Comparison of ENCODE assay signal across 8 mouse cellular contexts in the genomic region with DNA sequence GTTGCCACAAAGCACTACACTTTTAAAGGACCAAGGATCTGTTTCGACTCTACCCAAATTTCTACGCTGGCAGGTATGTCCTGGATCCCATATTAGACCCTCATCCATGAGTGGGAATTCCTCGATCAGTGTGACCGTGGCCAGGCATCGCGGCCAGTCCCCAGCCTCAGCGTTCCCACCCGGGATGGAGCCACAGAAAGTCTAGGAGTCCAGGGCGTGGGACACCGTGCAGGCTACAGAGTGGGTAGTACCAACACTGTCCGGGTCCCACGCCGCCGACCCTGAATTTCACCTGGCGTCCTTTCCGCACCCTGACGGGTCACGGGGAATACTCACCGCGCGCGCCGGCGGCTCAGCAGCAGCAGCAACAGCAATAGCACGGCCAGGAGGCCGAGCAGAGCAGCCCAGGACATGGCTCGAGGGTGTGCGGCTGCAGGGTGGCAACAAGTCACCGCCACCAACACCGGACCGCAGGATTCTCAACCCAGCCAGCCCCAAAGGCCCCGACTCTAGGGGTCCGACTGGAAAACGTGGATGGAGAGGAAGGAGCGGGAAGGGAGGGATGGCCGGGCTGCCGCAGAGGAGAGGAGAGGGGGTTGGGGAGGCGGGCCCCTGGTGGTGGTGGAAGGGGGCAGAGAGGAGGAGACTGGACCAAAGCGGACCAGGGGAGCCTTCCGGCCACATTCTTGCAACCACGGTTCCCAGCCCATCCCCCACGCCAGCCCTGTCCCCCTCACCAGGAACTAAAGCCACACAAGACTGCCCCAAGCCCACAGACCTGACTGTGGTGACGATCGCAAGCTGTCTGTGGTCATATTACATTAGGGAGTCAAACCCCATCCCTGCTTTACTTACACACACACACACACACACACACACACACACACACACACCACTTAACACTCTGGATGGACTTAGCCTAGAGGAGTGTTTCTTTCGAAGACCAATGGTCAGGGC. TPM values are rescaled to one million over a fixed set of nuclear protein-coding genes. Genes with fewer than 3 reads are reported as not detected.
DNase-seq lines count a peak whose midpoint lies in the region; ATAC-seq and TF ChIP-seq lines count a peak whose summit lies in the region.

A gene (minus strand): TSS at position 597 of the 957 bp plus-strand sequence.

- intact Hi-C loops in left cerebral cortex, adult 2 months (cut with DNase I), result no loop called here
- intact Hi-C loops in heart, postnatal 10 days (cut with DNase I), result no loop called here

- H3K27me3 ChIP-seq in embryonic facial prominence, embryonic 13.5 days, result peaks cover 39% of the 10 kb centered on the region
- H3K27me3 ChIP-seq in liver, embryonic 12.5 days (replicated peaks), result peaks cover 48% of the 10 kb centered on the region
- peaks cover 19% of the 10 kb centered on the region for H3K27me3 ChIP-seq in neural tube, embryonic 15.5 days (replicated peaks)

- WGBS in embryonic facial prominence, embryonic 13.5 days, result 2% methylated on average over 45 of the region's 45 CpGs
- 5% methylated on average over 44 of the region's 45 CpGs for WGBS in liver, embryonic 12.5 days (ENCODE audit: insufficient replicate concordance)
- 3% methylated on average over 44 of the region's 45 CpGs for WGBS in neural tube, embryonic 15.5 days

- ATAC-seq in embryonic facial prominence, embryonic 13.5 days (ENCODE audit: insufficient number of reproducible peaks, insufficient read depth, low FRiP score, low TSS enrichment, low read depth), result peak; percentile 20; the same call in 1 of the 2 replicates
- no peak for ATAC-seq in liver, embryonic 12.5 days
- ATAC-seq in neural tube, embryonic 15.5 days (ENCODE audit: low FRiP score), result no peak

- H3K9me3 ChIP-seq in embryonic facial prominence, embryonic 13.5 days, result peaks cover 5% of the 10 kb centered on the region; the same call in 1 of the 2 replicates
- H3K9me3 ChIP-seq in liver, embryonic 12.5 days (replicated peaks), result peaks cover 5% of the 10 kb centered on the region
- no peaks in the 10 kb centered on the region for H3K9me3 ChIP-seq in neural tube, embryonic 15.5 days (replicated peaks)

- peaks cover 19% of the 10 kb centered on the region for H3K4me1 ChIP-seq in embryonic facial prominence, embryonic 13.5 days
- H3K4me1 ChIP-seq in liver, embryonic 12.5 days, result peaks cover 6% of the 10 kb centered on the region; the same call in 1 of the 2 replicates
- H3K4me1 ChIP-seq in neural tube, embryonic 15.5 days, result peaks cover 10% of the 10 kb centered on the region

- H3K4me3 ChIP-seq in left cerebral cortex, adult 2 months, result peak within 1 kb of the TSS; percentile 33
- peak within 1 kb of the TSS; percentile 51 for H3K4me3 ChIP-seq in embryonic facial prominence, embryonic 13.5 days
- peak within 1 kb of the TSS; percentile 37 for H3K4me3 ChIP-seq in liver, embryonic 12.5 days
- H3K4me3 ChIP-seq in neural tube, embryonic 15.5 days (replicated peaks), result peak within 1 kb of the TSS; percentile 41

- peak within 1 kb of the TSS; percentile 78 for H3K9ac ChIP-seq in embryonic facial prominence, embryonic 13.5 days
- 0 out of 2 replicates have a peak within 1 kb of the TSS, but pooled peaks have one; percentile 27 for H3K9ac ChIP-seq in liver, embryonic 12.5 days
- H3K9ac ChIP-seq in neural tube, embryonic 15.5 days (replicated peaks), result peak within 1 kb of the TSS; percentile 54

- H3K4me2 ChIP-seq in embryonic facial prominence, embryonic 13.5 days, result peak within 1 kb of the TSS; percentile 87
- H3K4me2 ChIP-seq in liver, embryonic 12.5 days, result peak within 1 kb of the TSS; percentile 54
- H3K4me2 ChIP-seq in neural tube, embryonic 15.5 days, result peak within 1 kb of the TSS; percentile 84

- no peak for TF ChIP-seq CTCF in left cerebral cortex, adult 2 months (IDR thresholded peaks at IDR 0.05)

- H3K36me3 ChIP-seq in embryonic facial prominence, embryonic 13.5 days, result no peaks in the 10 kb centered on the region
- H3K36me3 ChIP-seq in liver, embryonic 12.5 days, result no peaks in the 10 kb centered on the region
- no peaks in the 10 kb centered on the region for H3K36me3 ChIP-seq in neural tube, embryonic 15.5 days

- no peak within 1 kb of the TSS for H3K27ac ChIP-seq in left cerebral cortex, adult 2 months
- H3K27ac ChIP-seq in embryonic facial prominence, embryonic 13.5 days, result no peak within 1 kb of the TSS
- no peak within 1 kb of the TSS for H3K27ac ChIP-seq in liver, embryonic 12.5 days
- no peak within 1 kb of the TSS for H3K27ac ChIP-seq in neural tube, embryonic 15.5 days (replicated peaks)

- DNase-seq in left cerebral cortex, adult 2 months (ENCODE audit: extremely low spot score in 1 of 2, low spot score in 2 of 2), result no peak
- no peak for DNase-seq in left cerebral cortex, adult 11 months (ENCODE audit: low spot score)
- peak; percentile 60 to 65 for DNase-seq in heart, postnatal 10 days
- no peak for DNase-seq in thymus, postnatal 4 days
- no peak for DNase-seq in spleen, adult 12 weeks (ENCODE audit: low spot score)

RNA-seq across cellular contexts. Expression of the gene that starts here (rescaled TPM):
- 1 to 10 TPM; 1.4 to 1.8 TPM for total RNA-seq in left cerebral cortex, adult 2 months (2021)
- 9.0 and 9.2 TPM in 2 replicates for polyA plus RNA-seq in embryonic facial prominence, embryonic 13.5 days (2015; fragmentation: Nextera tagmentation; extraction: Ambion mirVana)
- 10 to 100 TPM; 35.8 to 39.7 TPM for total RNA-seq in heart, postnatal 10 days (2021)
- 2.4 and 2.9 TPM in 2 replicates for polyA plus RNA-seq in liver, embryonic 12.5 days (2016; fragmentation: Nextera tagmentation; extraction: Ambion mirVana)
- 5.6 and 6.7 TPM in 2 replicates for polyA plus RNA-seq in neural tube, embryonic 15.5 days (2015; fragmentation: Nextera tagmentation; extraction: Ambion mirVana)

Comparison
In these comparisons a context has a peak if more than half of its experiments do, and no peak if none do; other contexts are left out.
1. RNA of the gene that starts here (total RNA-seq): 35.8 to 39.7 TPM in heart, postnatal 10 days; 1.4 to 1.8 TPM in left cerebral cortex, adult 2 months; every median in the first group is over 10 times any median in the second.
2. DNase-seq: peak in heart, postnatal 10 days (2 of 2); none in left cerebral cortex, adult 2 months (0 of 2), left cerebral cortex, adult 11 months (single experiment), thymus, postnatal 4 days (single experiment) and spleen, adult 12 weeks (single experiment).
3. H3K9ac ChIP-seq: peak in every context shown above with its lines; median percentile 78 in embryonic facial prominence, embryonic 13.5 days; 54 in neural tube, embryonic 15.5 days; 27 in liver, embryonic 12.5 days.
4. Peak in every context shown above with its lines, with median percentiles within 50 percentile points of each other: H3K4me3 ChIP-seq and H3K4me2 ChIP-seq.